Mouse (Mus musculus): ENCODE data around the gene Bcl2l12.

DNA sequence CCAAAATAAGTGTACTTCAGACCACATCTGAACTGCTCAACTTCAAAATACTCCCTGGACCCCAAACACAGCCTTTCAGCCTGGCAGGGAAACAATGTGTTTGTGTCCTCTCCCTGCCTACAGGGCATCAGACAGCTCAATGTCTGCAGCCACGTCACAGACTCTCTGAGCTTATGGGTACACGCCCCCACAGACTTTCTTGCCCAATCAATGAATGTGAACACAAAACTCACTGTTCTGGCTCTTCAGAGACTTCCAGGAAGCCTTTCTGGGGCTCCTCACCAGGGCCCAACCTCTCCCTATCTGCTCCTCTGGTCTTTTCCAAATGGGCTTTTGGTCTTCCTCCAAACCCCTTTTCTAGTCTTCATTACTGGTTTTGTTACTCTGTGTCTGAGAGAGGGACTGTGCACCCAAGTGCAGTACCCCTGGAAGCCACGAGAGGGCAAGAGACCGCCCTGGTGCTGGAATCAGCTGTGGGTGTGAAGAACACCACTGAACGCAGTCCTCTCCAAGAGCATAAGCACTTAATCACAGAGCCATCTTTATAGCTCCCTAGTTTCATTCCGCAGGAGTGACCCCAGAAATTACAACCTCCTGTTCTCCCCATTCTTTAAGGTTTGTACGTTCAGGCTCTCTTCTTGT, 39.3 kb upstream of the Bcl2l12 start:
- TF ChIP-seq CTCF (IDR thresholded peaks at IDR 0.05; ENCODE audit: control insufficient read depth, insufficient read depth, insufficient replicate concordance, low read depth, low read length) (peak; percentile 65; the same call in 1 of the 2 replicates), POLR2A (IDR thresholded peaks at IDR 0.05; ENCODE audit: control insufficient read depth, low read depth, low read length) (no peak)
